Mouse (Mus musculus) limb, embryonic 12.5 days (tissue): ENCODE results near the gene Por. TPM values are rescaled to one million over a fixed set of nuclear protein-coding genes. Genes with fewer than 3 reads are reported as not detected.

Source experiments
- ATAC-seq: fragments of 200-750 bp; cut with Nextera tagmentation; 2 replicates; pipeline ENCODE4 v1.8.0; 2017; ENCODE audit warnings: low read depth, moderate TSS enrichment; ENCODE audit not compliant: insufficient number of reproducible peaks, insufficient read depth, low FRiP score, low TSS enrichment
- H3K27ac ChIP-seq: fragments of 300-500 bp; sonication (generic); 2 replicates; pipeline ENCODE4 v1.5.1; 2016; ENCODE audit warnings: mild to moderate bottlenecking, moderate library complexity
- H3K27me3 ChIP-seq: fragments of 300-500 bp; sonication (generic); 2 replicates; pipeline ENCODE4 v1.6.1; 2016; ENCODE audit warnings: mild to moderate bottlenecking, moderate library complexity
- H3K36me3 ChIP-seq: fragments of 300-500 bp; sonication (generic); 2 replicates; pipeline ENCODE4 v1.6.1; 2016; ENCODE audit warnings: mild to moderate bottlenecking, moderate library complexity
- H3K4me1 ChIP-seq: fragments of 300-500 bp; sonication (generic); replicated peaks from 2 replicates; pipeline ENCODE4 v1.6.1; 2016
- H3K4me2 ChIP-seq: fragments of 300-500 bp; sonication (generic); 2 replicates; pipeline ENCODE4 v1.6.1; 2016; ENCODE audit warnings: mild to moderate bottlenecking, moderate library complexity
- H3K4me3 ChIP-seq: fragments of 300-500 bp; sonication (generic); replicated peaks from 2 replicates; pipeline ENCODE4 v1.5.1; 2016; ENCODE audit warnings: mild to moderate bottlenecking
- H3K9ac ChIP-seq: fragments of 300-500 bp; sonication (generic); replicated peaks from 2 replicates; pipeline ENCODE4 v1.6.1; 2016; ENCODE audit warnings: mild to moderate bottlenecking, moderate library complexity
- H3K9me3 ChIP-seq: fragments of 300-500 bp; sonication (generic); 2 replicates; pipeline ENCODE4 v1.6.1; 2016; ENCODE audit warnings: mild to moderate bottlenecking, moderate library complexity
- WGBS: fragments of 180-500 bp; shearing (Covaris S2); methylation state at CpG from one replicate; pipeline ENCODE4 v1.1.7; 2016; 5-methylcytosine and 5-hydroxymethylcytosine counted together
- polyA plus RNA-seq: library from polyadenylated mRNA; unstranded; fragments of >200 nt; fragmentation: Nextera tagmentation; extraction: Ambion mirVana; gene quantifications from 2 replicates; pipeline ENCODE4 v1.2.1, GENCODE M21; 2016

Gene Por
- polyA plus RNA-seq, 1 experiment from 2014 or later: 114 TPM

DNA sequence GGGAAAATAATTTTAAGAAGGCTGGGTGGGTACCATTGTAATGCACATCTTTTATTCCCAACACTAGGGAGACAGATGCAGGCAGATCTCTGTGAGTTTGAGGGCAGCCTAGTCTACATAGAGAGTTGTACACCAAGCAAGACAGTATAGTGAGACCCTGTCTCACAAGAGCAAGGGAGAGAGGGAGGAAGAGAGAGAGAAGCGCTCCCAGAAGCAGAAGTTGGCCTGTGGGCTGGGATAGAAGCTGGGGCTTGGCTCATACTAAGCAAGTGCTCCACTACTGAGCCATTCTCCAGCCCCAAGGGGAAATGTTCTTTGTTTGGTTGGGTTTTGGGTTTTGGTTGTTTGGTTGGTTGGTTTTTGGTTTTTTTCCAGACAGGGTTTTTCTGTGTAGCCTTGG, 28.8 kb upstream of the Por start:
- Histone ChIP-seq H3K27me3 (no peaks in the 10 kb centered on the region), H3K4me2 (no peak overlapping the region), H3K4me3 (no peak overlapping the region), H3K27ac (no peak overlapping the region), H3K4me1 (no peaks in the 10 kb centered on the region), H3K36me3 (peaks cover 66% of the 10 kb centered on the region), H3K9ac (no peak overlapping the region), H3K9me3 (no peaks in the 10 kb centered on the region)
- no peak for ATAC-seq
- WGBS: 91% methylated on average over 1 of the region's 1 CpGs

DNA sequence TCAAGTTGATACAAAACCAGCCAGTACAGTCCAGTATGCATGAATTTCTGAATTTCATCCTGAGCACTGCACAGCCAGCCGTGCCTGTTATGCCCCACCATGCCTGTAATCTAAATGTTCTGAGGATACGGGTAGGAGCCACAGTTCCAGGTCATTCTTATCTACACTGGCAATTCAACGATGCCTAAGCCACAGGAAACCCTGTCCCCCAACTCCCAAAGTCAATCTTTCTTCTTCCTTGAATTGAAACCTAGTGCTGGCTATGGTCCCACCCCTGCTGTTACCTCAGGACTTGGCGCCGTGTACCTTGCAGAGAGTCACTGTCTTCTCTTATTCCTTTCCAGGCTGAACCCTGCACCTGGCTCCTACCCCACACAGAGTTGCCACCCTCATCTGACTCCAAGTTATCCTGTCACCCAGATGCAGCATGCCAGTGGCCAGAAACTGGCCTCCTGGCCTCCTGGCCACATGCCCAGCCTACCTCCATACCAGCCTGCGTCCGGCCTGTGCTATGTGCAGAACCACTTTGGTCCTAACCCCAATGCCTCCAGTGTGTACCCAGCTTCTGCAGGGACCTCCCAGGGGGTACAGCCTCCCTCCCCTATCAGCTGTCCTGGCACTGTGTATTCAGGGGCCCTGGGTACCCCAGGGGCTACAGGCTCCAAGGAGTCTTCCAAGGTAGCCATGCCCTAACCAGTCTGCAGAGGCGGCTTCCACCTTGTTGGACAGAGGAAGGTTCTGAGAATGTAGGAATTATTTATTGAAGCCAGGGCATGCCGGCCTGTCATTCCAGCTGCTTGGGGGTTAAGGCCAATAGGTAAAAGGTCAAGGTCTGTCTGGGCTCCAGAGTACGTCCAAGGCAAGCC, 26.9 kb upstream of the Por start:
- no peak overlapping the region for H3K4me2 ChIP-seq
- no peaks in the 10 kb centered on the region for H3K9me3 ChIP-seq
- no peaks in the 10 kb centered on the region for H3K4me1 ChIP-seq
- H3K4me3 ChIP-seq: no peak overlapping the region
- no peak overlapping the region for H3K27ac ChIP-seq
- no peak overlapping the region for H3K9ac ChIP-seq
- ATAC-seq: no peak
- H3K36me3 ChIP-seq: peaks cover 49% of the 10 kb centered on the region
- WGBS: 86% methylated on average over 10 of the region's 10 CpGs
- no peaks in the 10 kb centered on the region for H3K27me3 ChIP-seq

DNA sequence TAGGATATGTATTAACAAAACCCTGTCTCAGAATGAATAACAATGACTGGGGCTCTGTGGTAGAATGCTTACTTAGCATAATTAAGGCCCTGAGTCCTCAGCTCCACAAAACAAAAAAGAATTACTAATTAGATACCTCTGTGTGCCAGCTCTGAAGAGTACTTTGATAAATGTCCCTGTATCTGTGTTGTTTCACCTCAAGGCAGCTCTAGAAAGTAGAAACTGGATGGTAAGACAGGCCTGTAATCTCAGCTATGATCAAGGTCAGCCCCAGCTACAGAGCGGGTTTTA, 26.3 kb upstream of the Por start:
- peaks cover 44% of the 10 kb centered on the region for H3K36me3 ChIP-seq

DNA sequence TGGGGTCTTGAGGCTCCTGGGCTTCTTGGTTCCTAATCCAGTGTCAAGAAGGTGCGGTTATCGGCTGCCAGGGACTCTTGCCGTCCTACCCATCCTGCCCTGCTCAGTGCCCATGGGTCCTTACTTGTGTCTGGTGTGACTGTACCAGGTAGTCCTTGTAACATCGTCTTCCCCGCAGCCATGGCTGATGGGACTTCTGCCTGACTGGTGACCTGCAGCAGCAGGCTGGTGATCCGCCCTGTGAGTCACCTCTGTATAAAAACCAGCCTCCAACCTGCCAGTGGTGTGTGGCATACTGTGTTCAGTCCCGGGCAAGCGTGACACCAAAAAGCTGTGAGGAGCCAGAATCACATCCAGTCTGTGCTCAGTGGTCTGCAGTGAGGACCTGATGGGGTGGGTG, 26.0 kb upstream of the Por start:
- H3K9ac ChIP-seq: no peak overlapping the region
- peaks cover 40% of the 10 kb centered on the region for H3K36me3 ChIP-seq
- no peak overlapping the region for H3K27ac ChIP-seq
- no peaks in the 10 kb centered on the region for H3K9me3 ChIP-seq
- no peak for ATAC-seq
- no peak overlapping the region for H3K4me2 ChIP-seq
- no peak overlapping the region for H3K4me3 ChIP-seq
- no peaks in the 10 kb centered on the region for H3K27me3 ChIP-seq
- no peaks in the 10 kb centered on the region for H3K4me1 ChIP-seq
- 89% methylated on average over 8 of the region's 8 CpGs for WGBS

More for the DNA sequence above, 26.3 kb upstream of the Por start:
- ATAC-seq: no peak
- Histone ChIP-seq H3K4me2 (no peak overlapping the region), H3K4me1 (no peaks in the 10 kb centered on the region), H3K4me3 (no peak overlapping the region), H3K27ac (no peak overlapping the region), H3K27me3 (no peaks in the 10 kb centered on the region), H3K9ac (no peak overlapping the region), H3K9me3 (no peaks in the 10 kb centered on the region)
- WGBS: 94% methylated on average over 1 of the region's 1 CpGs

DNA sequence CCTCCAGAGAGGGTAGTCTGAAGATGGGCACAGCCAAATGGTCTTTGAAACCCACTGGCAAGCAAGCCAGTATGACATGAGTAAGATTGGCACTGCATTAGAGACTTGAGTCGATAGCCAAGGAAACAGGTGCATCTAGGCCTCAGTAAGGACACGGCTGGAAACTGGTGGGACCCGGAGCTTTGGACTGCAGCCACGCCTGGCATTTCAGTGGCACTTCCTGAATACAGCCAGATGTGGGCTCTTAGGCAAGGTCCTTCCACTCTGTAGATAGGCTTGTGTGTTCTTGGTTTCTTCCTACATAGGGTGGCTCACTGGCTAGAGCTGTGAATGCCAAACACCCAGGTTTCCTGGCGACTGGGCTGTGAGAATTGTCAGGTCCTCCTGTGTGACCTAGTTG, 24.5 kb upstream of the Por start:
- Histone ChIP-seq H3K4me2 (no peak overlapping the region), H3K9ac (no peak overlapping the region), H3K27me3 (no peaks in the 10 kb centered on the region), H3K4me3 (no peak overlapping the region), H3K36me3 (peaks cover 25% of the 10 kb centered on the region), H3K4me1 (no peaks in the 10 kb centered on the region), H3K27ac (no peak overlapping the region), H3K9me3 (no peaks in the 10 kb centered on the region)
- 83% methylated on average over 5 of the region's 5 CpGs for WGBS
- no peak for ATAC-seq

DNA sequence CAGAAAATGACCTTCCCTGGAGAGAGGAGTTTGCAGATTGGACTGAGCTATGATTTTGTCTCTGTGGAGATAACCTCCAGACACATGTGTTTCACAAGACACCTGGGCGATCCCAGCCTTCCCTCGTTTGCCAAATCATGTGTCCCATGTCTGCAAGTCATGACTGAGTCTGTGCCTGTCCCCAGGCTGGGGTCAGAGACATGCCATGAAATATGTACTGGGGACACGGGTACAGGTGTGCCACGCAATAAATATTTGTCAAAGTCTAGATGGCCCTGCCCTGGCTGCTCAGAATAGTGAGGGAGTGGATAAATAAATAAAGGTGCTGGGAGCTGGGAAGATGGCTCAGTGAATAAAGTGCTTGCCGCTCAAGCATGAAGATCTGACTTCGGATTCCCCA, 23.8 kb upstream of the Por start:
- WGBS: 85% methylated on average over 6 of the region's 6 CpGs
- H3K27ac ChIP-seq: no peak overlapping the region
- no peaks in the 10 kb centered on the region for H3K27me3 ChIP-seq
- H3K9ac ChIP-seq: no peak overlapping the region
- ATAC-seq: no peak
- peaks cover 18% of the 10 kb centered on the region for H3K36me3 ChIP-seq
- no peaks in the 10 kb centered on the region for H3K4me1 ChIP-seq
- no peak overlapping the region for H3K4me3 ChIP-seq
- no peaks in the 10 kb centered on the region for H3K9me3 ChIP-seq
- H3K4me2 ChIP-seq: no peak overlapping the region

DNA sequence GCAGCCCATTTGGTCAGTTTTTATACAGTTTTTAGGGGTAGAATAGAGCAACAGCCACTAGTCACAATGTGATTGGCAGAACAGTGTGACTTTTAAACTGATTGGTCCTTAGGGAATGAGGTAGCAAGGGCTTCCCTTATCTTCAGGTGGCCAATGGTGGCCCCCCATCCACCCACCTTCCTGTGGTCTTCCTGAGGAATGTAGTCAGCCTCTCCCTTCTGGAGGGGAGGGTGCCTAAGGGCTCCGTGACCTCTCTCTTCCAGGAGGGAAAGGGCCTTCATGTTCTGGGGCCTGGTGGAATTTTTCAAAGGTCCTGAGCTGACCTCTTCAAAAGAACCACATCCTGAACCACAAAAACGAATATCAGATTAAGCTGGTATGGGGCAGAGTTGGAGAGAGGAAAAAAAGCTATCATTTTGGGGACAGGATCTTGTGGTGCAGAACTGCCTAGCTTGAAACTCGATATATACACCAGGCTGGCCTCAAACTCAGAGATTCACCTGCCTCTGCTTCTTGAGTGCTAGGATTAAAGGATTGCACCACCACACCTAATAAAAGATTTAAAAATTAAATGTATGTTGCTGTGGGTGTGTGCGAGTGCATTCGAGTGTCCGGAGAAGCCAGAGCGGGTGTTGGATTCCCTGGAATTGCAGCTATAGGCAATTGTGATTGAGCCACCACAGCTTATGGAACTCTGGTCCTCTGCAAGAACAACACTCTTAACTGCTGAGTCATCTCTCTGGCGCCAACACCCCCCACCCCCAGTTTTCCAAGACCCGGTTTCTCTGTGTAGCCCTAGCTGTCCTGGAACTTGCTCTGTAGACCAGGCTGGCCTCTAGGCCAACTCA, 21.1 kb upstream of the Por start:
- ATAC-seq: no peak
- Histone ChIP-seq H3K4me3 (no peak overlapping the region), H3K9me3 (no peaks in the 10 kb centered on the region), H3K4me1 (peaks cover 6% of the 10 kb centered on the region), H3K36me3 (peaks cover 5% of the 10 kb centered on the region; the same call in 1 of the 2 replicates), H3K27me3 (no peaks in the 10 kb centered on the region), H3K9ac (no peak overlapping the region), H3K27ac (no peak overlapping the region), H3K4me2 (no peak overlapping the region)
- 83% methylated on average over 9 of the region's 9 CpGs for WGBS

DNA sequence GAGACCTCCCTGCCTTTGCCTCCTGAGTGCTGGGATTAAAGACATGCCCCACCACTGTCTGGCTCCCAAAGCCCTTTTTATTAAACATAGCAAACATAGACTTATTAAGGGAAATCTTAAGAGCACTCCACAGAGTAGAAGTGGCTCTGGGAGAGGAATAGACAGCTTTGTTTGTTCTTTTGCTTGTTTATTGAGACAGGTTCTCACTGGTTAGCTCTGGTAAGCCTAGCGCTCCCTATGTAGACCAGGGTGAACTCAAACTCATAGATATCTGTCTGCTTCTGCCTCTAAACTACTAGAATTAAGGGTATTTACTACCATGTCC, 20.6 kb upstream of the Por start:
- ATAC-seq: no peak

DNA sequence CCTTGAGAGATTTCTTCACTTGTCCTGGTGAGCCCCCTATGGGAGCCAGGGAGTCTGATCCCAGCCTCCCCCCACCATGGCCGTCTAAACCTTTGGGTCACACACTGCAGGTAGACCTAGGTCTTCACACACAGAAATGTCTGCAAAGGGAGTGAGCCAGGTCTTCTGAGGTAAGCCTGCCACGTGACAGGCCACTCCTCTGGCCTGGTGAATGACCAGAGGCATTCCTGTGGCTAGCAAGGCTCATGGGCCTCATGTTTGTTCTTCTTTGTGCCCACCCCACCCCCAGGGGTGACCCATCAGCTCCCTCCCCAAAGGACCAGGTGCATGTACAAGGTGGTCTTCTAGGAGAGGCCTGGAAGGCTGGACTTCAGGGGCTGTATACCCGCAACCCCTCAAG, 18.3 kb upstream of the Por start:
- Histone ChIP-seq H3K4me3 (no peak overlapping the region), H3K36me3 (no peaks in the 10 kb centered on the region), H3K27ac (no peak overlapping the region), H3K4me2 (no peak overlapping the region), H3K4me1 (peaks cover 6% of the 10 kb centered on the region), H3K9me3 (no peaks in the 10 kb centered on the region), H3K9ac (no peak overlapping the region), H3K27me3 (no peaks in the 10 kb centered on the region)
- WGBS: 73% methylated on average over 3 of the region's 3 CpGs
- ATAC-seq: no peak

More for the DNA sequence above, 20.6 kb upstream of the Por start:
- Histone ChIP-seq H3K27ac (no peak overlapping the region), H3K9me3 (no peaks in the 10 kb centered on the region), H3K36me3 (no peaks in the 10 kb centered on the region), H3K4me2 (no peak overlapping the region), H3K9ac (no peak overlapping the region), H3K4me1 (peaks cover 6% of the 10 kb centered on the region), H3K4me3 (no peak overlapping the region), H3K27me3 (no peaks in the 10 kb centered on the region)
- 97% methylated on average over 1 of the region's 1 CpGs for WGBS

DNA sequence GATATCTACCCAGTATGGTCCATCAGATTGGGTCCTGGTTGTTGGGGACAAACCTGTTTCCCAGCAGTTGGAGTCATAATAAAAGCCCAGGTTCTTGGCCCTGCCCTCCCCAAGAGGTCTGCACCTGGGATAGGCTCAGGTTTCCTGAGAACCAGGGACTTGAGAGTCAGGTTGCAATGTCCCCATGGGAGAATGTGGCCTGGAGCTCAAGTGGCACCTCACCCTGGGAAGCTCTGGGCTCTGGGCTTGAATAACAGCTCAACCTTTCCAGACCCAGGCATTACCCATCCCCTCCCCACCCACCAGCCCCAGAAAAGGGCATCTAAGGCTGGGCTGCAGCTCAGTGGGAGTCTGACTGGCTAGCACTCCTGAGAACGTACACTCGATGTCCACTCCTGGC, 16.6 kb upstream of the Por start:
- H3K27ac ChIP-seq: no peak overlapping the region
- no peaks in the 10 kb centered on the region for H3K9me3 ChIP-seq
- 65% methylated on average over 2 of the region's 2 CpGs for WGBS
- H3K9ac ChIP-seq: no peak overlapping the region
- no peaks in the 10 kb centered on the region for H3K36me3 ChIP-seq
- no peak overlapping the region for H3K4me2 ChIP-seq
- H3K4me3 ChIP-seq: no peak overlapping the region
- peaks cover 6% of the 10 kb centered on the region for H3K4me1 ChIP-seq
- ATAC-seq: no peak
- H3K27me3 ChIP-seq: no peaks in the 10 kb centered on the region

DNA sequence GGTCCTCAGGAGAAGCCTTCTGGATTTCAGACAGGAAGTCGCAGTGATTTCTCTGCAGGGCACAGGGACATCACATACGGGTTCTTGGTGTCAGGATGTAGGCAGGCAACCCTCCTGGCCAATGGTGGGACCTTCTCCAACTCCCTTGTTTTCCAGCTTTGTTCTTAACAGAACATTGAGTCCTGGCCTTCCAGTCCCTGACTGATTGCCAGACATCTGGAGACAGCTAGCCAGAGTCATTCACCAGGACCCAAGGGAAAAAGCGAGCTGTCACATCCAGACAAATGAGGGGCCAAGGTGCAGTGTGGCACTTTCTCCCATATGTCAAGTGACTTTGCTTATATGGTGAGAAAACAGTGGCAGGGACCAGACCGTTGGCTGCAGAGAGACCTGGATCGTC, 13.8 kb upstream of the Por start:
- H3K27ac ChIP-seq: no peak overlapping the region
- H3K4me2 ChIP-seq: no peak overlapping the region
- ATAC-seq: no peak
- H3K9me3 ChIP-seq: no peaks in the 10 kb centered on the region
- peaks cover 6% of the 10 kb centered on the region for H3K4me1 ChIP-seq
- WGBS: 60% methylated on average over 5 of the region's 5 CpGs
- H3K4me3 ChIP-seq: no peak overlapping the region
- no peak overlapping the region for H3K9ac ChIP-seq
- no peaks in the 10 kb centered on the region for H3K36me3 ChIP-seq
- H3K27me3 ChIP-seq: no peaks in the 10 kb centered on the region
